Mouse (Mus musculus) embryonic fibroblast, embryonic 13.5 days (primary cell): ENCODE data around the gene Hsd3b7. TPM values are rescaled to one million over a fixed set of nuclear protein-coding genes. Genes with fewer than 3 reads are reported as not detected.
"Not testable (repeated sequence)": the region's sequence is repeated elsewhere in the genome, so short reads cannot be mapped to it uniquely, and the experiment has no call there.

Experiments used
- H3K27ac ChIP-seq: 2 replicates; pipeline ENCODE4 v1.5.1; 2012; ENCODE audit warnings: low read length, control low read depth, inconsistent platforms; ENCODE audit not compliant: insufficient read depth
- H3K4me1 ChIP-seq: 2 replicates; pipeline ENCODE4 v1.6.1; 2011; ENCODE audit warnings: low read length; ENCODE audit not compliant: control insufficient read depth, insufficient read depth
- H3K4me3 ChIP-seq: 2 replicates; pipeline ENCODE4 v1.5.1; 2011; ENCODE audit warnings: mild to moderate bottlenecking, control low read depth, low read length; ENCODE audit not compliant: insufficient read depth
- CTCF ChIP-seq: IDR thresholded peaks from 2 replicates; pipeline ENCODE4 v1.5.1; 2011; ENCODE audit warnings: mild to moderate bottlenecking, control low read depth, low read length, moderate library complexity, borderline replicate concordance; ENCODE audit not compliant: insufficient read depth
- POLR2A ChIP-seq: IDR thresholded peaks from 2 replicates; pipeline ENCODE4 v1.6.1; 2011; ENCODE audit warnings: low read depth, mild to moderate bottlenecking, control low read depth, low read length, moderate library complexity
- polyA plus RNA-seq: library from polyadenylated mRNA; stranded (reverse); fragments of >200 nt; gene quantifications from 2 replicates; pipeline ENCODE4 v1.2.4, GENCODE M21; 2011; ENCODE audit warnings: low read depth; ENCODE audit not compliant: missing spikeins, insufficient read length

Gene Hsd3b7
- polyA plus RNA-seq, 1 experiment: 9.4 TPM

- Histone ChIP-seq H3K27ac (no peak overlapping the region), H3K4me3 (no peak overlapping the region), H3K4me1 (no peaks in the 10 kb centered on the region)
- TF ChIP-seq POLR2A: no peak
- no peak for TF ChIP-seq CTCF
These were observed 35.1 kb downstream of the Hsd3b7 start for GRCm38 (mm10) chr7:127835550-127835949.

- Histone ChIP-seq H3K27ac (no peak overlapping the region), H3K4me3 (no peak overlapping the region), H3K4me1 (no peaks in the 10 kb centered on the region)
- no peak for TF ChIP-seq POLR2A
- TF ChIP-seq CTCF: no peak
These were observed 37.1 kb downstream of the Hsd3b7 start for GRCm38 (mm10) chr7:127837473-127837872.

- not testable (repeated sequence) for H3K4me1 ChIP-seq, H3K27ac ChIP-seq, H3K4me3 ChIP-seq
These were observed 37.5 kb downstream of the Hsd3b7 start for GRCm38 (mm10) chr7:127837878-127838277.

GRCm38 (mm10) chr7:127840031-127840430 is 39.6 kb downstream of the Hsd3b7 start:
- H3K4me1 ChIP-seq, H3K4me3 ChIP-seq, H3K27ac ChIP-seq: not testable (repeated sequence)

- TF ChIP-seq POLR2A (peak; percentile 12; the same call in 1 of the 2 replicates), CTCF (no peak)
- peak overlapping the region; percentile 93 for H3K27ac ChIP-seq
- H3K4me1 ChIP-seq: no peaks in the 10 kb centered on the region
- H3K4me3 ChIP-seq: peak overlapping the region; percentile 22
These were observed 40.5 kb downstream of the Hsd3b7 start for GRCm38 (mm10) chr7:127840886-127841285.

GRCm38 (mm10) chr7:127841340-127842000 is 41.1 kb downstream of the Hsd3b7 start:
- Histone ChIP-seq H3K27ac (peak overlapping the region; percentile 93), H3K4me1 (no peaks in the 10 kb centered on the region), H3K4me3 (peak overlapping the region; percentile 94)
- TF ChIP-seq CTCF: no peak
- TF ChIP-seq POLR2A: peak; percentile 84

- TF ChIP-seq POLR2A (peak; percentile 94), CTCF (no peak)
- H3K4me3 ChIP-seq: peak overlapping the region; percentile 94
- H3K27ac ChIP-seq: peak overlapping the region; percentile 89
- H3K4me1 ChIP-seq: no peaks in the 10 kb centered on the region
These were observed 41.8 kb downstream of the Hsd3b7 start for GRCm38 (mm10) chr7:127842001-127842718.

- H3K27ac ChIP-seq: peak overlapping the region; percentile 43; the same call in 1 of the 2 replicates
- 0 out of 2 replicates have a peak, but pooled peaks have one; percentile 16 for TF ChIP-seq POLR2A
- TF ChIP-seq CTCF: no peak
These were observed 49.8 kb downstream of the Hsd3b7 start for GRCm38 (mm10) chr7:127849973-127850875.

GRCm38 (mm10) chr7:127850906-127851305 is 50.5 kb downstream of the Hsd3b7 start:
- peaks cover 6% of the 10 kb centered on the region for H3K4me1 ChIP-seq
- TF ChIP-seq POLR2A (no peak), CTCF (no peak)

More at GRCm38 (mm10) chr7:127849973-127850875, 49.8 kb downstream of the Hsd3b7 start:
- Histone ChIP-seq H3K4me1 (peaks cover 6% of the 10 kb centered on the region), H3K4me3 (no peak overlapping the region)

More at GRCm38 (mm10) chr7:127850906-127851305, 50.5 kb downstream of the Hsd3b7 start:
- H3K27ac ChIP-seq: peak overlapping the region; percentile 43; the same call in 1 of the 2 replicates
- H3K4me3 ChIP-seq: no peak overlapping the region

Other genes starting within 250 kb of the Hsd3b7 start
- not detected in 2 replicates for gene Tmem265, start 239.2 kb upstream of the Hsd3b7 start, polyA plus RNA-seq
- gene Phkg2, start 227.3 kb upstream of the Hsd3b7 start, polyA plus RNA-seq: 29.6 and 31.2 TPM in 2 replicates
- 1.5 and 3.6 TPM in 2 replicates for gene Ccdc189, start 212.0 kb upstream of the Hsd3b7 start, polyA plus RNA-seq
- gene Rnf40, start 211.8 kb upstream of the Hsd3b7 start, polyA plus RNA-seq: 34.2 and 34.6 TPM in 2 replicates
- gene Zfp629, start 184.8 kb upstream of the Hsd3b7 start, polyA plus RNA-seq: 9.3 and 14.9 TPM in 2 replicates
- gene Bcl7c, start 91.7 kb upstream of the Hsd3b7 start, polyA plus RNA-seq: 53.2 and 57.0 TPM in 2 replicates
- gene Ctf1, start 87.9 kb upstream of the Hsd3b7 start, polyA plus RNA-seq: 14.9 and 27.8 TPM in 2 replicates
- gene Ctf2, start 68.4 kb upstream of the Hsd3b7 start, polyA plus RNA-seq: not detected in 2 replicates
- 16.0 and 17.8 TPM in 2 replicates for gene Fbxl19, start 56.1 kb upstream of the Hsd3b7 start, polyA plus RNA-seq
- gene Orai3, start 30.8 kb upstream of the Hsd3b7 start, polyA plus RNA-seq: 19.8 and 23.3 TPM in 2 replicates
- 29.3 and 33.8 TPM in 2 replicates for gene Setd1a, start 23.9 kb upstream of the Hsd3b7 start, polyA plus RNA-seq
- gene Gm49388, start 15.0 kb upstream of the Hsd3b7 start, polyA plus RNA-seq: not detected in 2 replicates
- 70.3 and 90.0 TPM in 2 replicates for gene Stx4a, start 23.7 kb downstream of the Hsd3b7 start, polyA plus RNA-seq
- 1.8 and 4.4 TPM in 2 replicates for gene Stx1b, start 23.9 kb downstream of the Hsd3b7 start, polyA plus RNA-seq
- 18.4 and 20.1 TPM in 2 replicates for gene Zfp646, start 75.6 kb downstream of the Hsd3b7 start, polyA plus RNA-seq
- gene Zfp668, start 76.2 kb downstream of the Hsd3b7 start, polyA plus RNA-seq: 8.9 and 15.6 TPM in 2 replicates
- 0.65 and 0.77 TPM in 2 replicates for gene Prss53, start 90.4 kb downstream of the Hsd3b7 start, polyA plus RNA-seq
- not detected in 2 replicates for gene Gm21974, start 94.8 kb downstream of the Hsd3b7 start, polyA plus RNA-seq
- 107 and 146 TPM in 2 replicates for gene Vkorc1, start 95.0 kb downstream of the Hsd3b7 start, polyA plus RNA-seq
- gene Bckdk, start 103.5 kb downstream of the Hsd3b7 start, polyA plus RNA-seq: 57.3 and 63.5 TPM in 2 replicates
- gene Kat8, start 111.9 kb downstream of the Hsd3b7 start, polyA plus RNA-seq: 19.8 and 24.5 TPM in 2 replicates
- not detected in 2 replicates for gene Prss8, start 129.5 kb downstream of the Hsd3b7 start, polyA plus RNA-seq
- 6.8 and 7.1 TPM in 2 replicates for gene Prss36, start 146.1 kb downstream of the Hsd3b7 start, polyA plus RNA-seq
- 861 and 978 TPM in 2 replicates for gene Fus, start 166.9 kb downstream of the Hsd3b7 start, polyA plus RNA-seq
- gene Pycard, start 193.3 kb downstream of the Hsd3b7 start, polyA plus RNA-seq: 1.0 and 1.5 TPM in 2 replicates
- gene Trim72, start 203.3 kb downstream of the Hsd3b7 start, polyA plus RNA-seq: not detected in 2 replicates